Mouse (Mus musculus): ENCODE results near the gene Cd4.

- peak; percentile 87 for TF ChIP-seq CTCF (IDR thresholded peaks at IDR 0.05; ENCODE audit: insufficient read depth, low read length)
- TF ChIP-seq POLR2A (IDR thresholded peaks at IDR 0.05; ENCODE audit: borderline replicate concordance, extremely low read depth, low read depth, low read length), result peak; percentile 77
Measured at GRCm38 (mm10) chr6:124930754-124931524, 42.9 kb upstream of the Cd4 start, which contains the start of gene Mlf2.

All from lung, adult 2 months (tissue).